In genomic region chr2:128698140-128698692, GRCm38 (mm10) we compare ENCODE assay signal across 8 mouse cellular contexts. TPM values are rescaled to one million over a fixed set of nuclear protein-coding genes. Genes with fewer than 3 reads are reported as not detected.
DNase-seq lines count a peak whose midpoint lies in the region; ATAC-seq and TF ChIP-seq lines count a peak whose summit lies in the region.

No protein-coding gene starts in this region.

- peak; percentile 94 for ATAC-seq in embryonic facial prominence, embryonic 14.5 days (ENCODE audit: low read depth)
- peak; percentile 89 for ATAC-seq in limb, embryonic 13.5 days (ENCODE audit: low FRiP score, low read depth)
- ATAC-seq in midbrain, embryonic 14.5 days (ENCODE audit: low FRiP score, low TSS enrichment): peak; percentile 79

- peak; percentile 57 for DNase-seq in A20 (ENCODE audit: low read depth, low spot score)
- peak; percentile 95 for DNase-seq in embryonic facial prominence, embryonic 14.5 days (ENCODE audit: low spot score)
- peak; percentile 93 for DNase-seq in heart, embryonic 10.5 days (ENCODE audit: low spot score)
- DNase-seq in kidney, adult 9 months: peak; percentile 93
- DNase-seq in midbrain, embryonic 14.5 days: peak; percentile 88
- DNase-seq in spleen, adult 18-20 months: peak; percentile 43 to 54

- TF ChIP-seq CTCF in bone marrow, adult 2 months (IDR thresholded peaks at IDR 0.05; ENCODE audit: control insufficient read depth, insufficient read depth, low read length): peak; percentile 55; the same call in 1 of the 2 replicates

- 2% methylated on average over 14 of the region's 14 CpGs for WGBS in bone marrow, adult 2 months
- WGBS in embryonic facial prominence, embryonic 14.5 days: 0% methylated on average over 14 of the region's 14 CpGs
- 0% methylated on average over 14 of the region's 14 CpGs for WGBS in heart, embryonic 10.5 days
- under 1% methylated on average over 14 of the region's 14 CpGs for WGBS in limb, embryonic 13.5 days
- WGBS in midbrain, embryonic 14.5 days: under 1% methylated on average over 14 of the region's 14 CpGs

- no peak overlapping the region for H3K4me3 ChIP-seq in bone marrow, adult 2 months (replicated peaks; ENCODE audit: control insufficient read depth, low read depth, low read length)
- peak overlapping the region; percentile 56 for H3K4me3 ChIP-seq in embryonic facial prominence, embryonic 14.5 days (ENCODE audit: low read depth, low read length)
- H3K4me3 ChIP-seq in heart, embryonic 10.5 days: peak overlapping the region; percentile 86
- H3K4me3 ChIP-seq in limb, embryonic 13.5 days: peak overlapping the region; percentile 79
- H3K4me3 ChIP-seq in midbrain, embryonic 14.5 days (replicated peaks; ENCODE audit: low read depth, low read length): peak overlapping the region; percentile 44

- no peak overlapping the region for H3K27ac ChIP-seq in bone marrow, adult 2 months (ENCODE audit: control insufficient read depth, insufficient read depth, low read depth, low read length, poor library complexity)
- H3K27ac ChIP-seq in embryonic facial prominence, embryonic 14.5 days (replicated peaks; ENCODE audit: low read depth, low read length): peak overlapping the region; percentile 80
- peak overlapping the region; percentile 91 for H3K27ac ChIP-seq in heart, embryonic 10.5 days
- H3K27ac ChIP-seq in limb, embryonic 13.5 days: peak overlapping the region; percentile 97
- no peak overlapping the region for H3K27ac ChIP-seq in midbrain, embryonic 14.5 days (replicated peaks; ENCODE audit: low read depth, low read length)

- no peaks in the 10 kb centered on the region for H3K9me3 ChIP-seq in embryonic facial prominence, embryonic 14.5 days (ENCODE audit: control insufficient read depth, low read length)
- no peaks in the 10 kb centered on the region for H3K9me3 ChIP-seq in heart, embryonic 10.5 days
- H3K9me3 ChIP-seq in limb, embryonic 13.5 days: no peaks in the 10 kb centered on the region
- H3K9me3 ChIP-seq in midbrain, embryonic 14.5 days (ENCODE audit: control insufficient read depth, low read length): no peaks in the 10 kb centered on the region

- H3K27me3 ChIP-seq in embryonic facial prominence, embryonic 14.5 days (replicated peaks; ENCODE audit: control insufficient read depth, insufficient read depth, low read length): no peaks in the 10 kb centered on the region
- H3K27me3 ChIP-seq in heart, embryonic 10.5 days (ENCODE audit: insufficient read depth, poor library complexity, severe bottlenecking): no peaks in the 10 kb centered on the region
- H3K27me3 ChIP-seq in limb, embryonic 13.5 days: no peaks in the 10 kb centered on the region
- peaks cover 19% of the 10 kb centered on the region; the same call in 1 of the 2 replicates for H3K27me3 ChIP-seq in midbrain, embryonic 14.5 days (ENCODE audit: control insufficient read depth, insufficient read depth, low read length)

- TF ChIP-seq POLR2A in bone marrow, adult 2 months (IDR thresholded peaks at IDR 0.05; ENCODE audit: borderline replicate concordance, control insufficient read depth, low read depth, low read length): no peak

- peak overlapping the region; percentile 54 for H3K4me2 ChIP-seq in embryonic facial prominence, embryonic 14.5 days (ENCODE audit: low read depth, low read length)
- peak overlapping the region; percentile 64 for H3K4me2 ChIP-seq in limb, embryonic 13.5 days (replicated peaks)
- H3K4me2 ChIP-seq in midbrain, embryonic 14.5 days (ENCODE audit: low read length): peak overlapping the region; percentile 83

- H3K36me3 ChIP-seq in embryonic facial prominence, embryonic 14.5 days (ENCODE audit: control insufficient read depth, insufficient read depth, low read length): no peaks in the 10 kb centered on the region
- no peaks in the 10 kb centered on the region for H3K36me3 ChIP-seq in heart, embryonic 10.5 days
- peaks cover 10% of the 10 kb centered on the region; the same call in 1 of the 2 replicates for H3K36me3 ChIP-seq in limb, embryonic 13.5 days
- no peaks in the 10 kb centered on the region for H3K36me3 ChIP-seq in midbrain, embryonic 14.5 days (ENCODE audit: control insufficient read depth, insufficient read depth, low read length)

- no peaks in the 10 kb centered on the region for H3K4me1 ChIP-seq in bone marrow, adult 2 months (ENCODE audit: control insufficient read depth, insufficient read depth, low read length)
- H3K4me1 ChIP-seq in embryonic facial prominence, embryonic 14.5 days (ENCODE audit: control insufficient read depth, insufficient read depth, low read length): 0 out of 2 replicates have a peak, but pooled peaks cover 6% of the 10 kb centered on the region
- H3K4me1 ChIP-seq in heart, embryonic 10.5 days: peaks cover 12% of the 10 kb centered on the region
- peaks cover 15% of the 10 kb centered on the region for H3K4me1 ChIP-seq in limb, embryonic 13.5 days
- H3K4me1 ChIP-seq in midbrain, embryonic 14.5 days (ENCODE audit: control insufficient read depth, insufficient read depth, low read length): peaks cover 8% of the 10 kb centered on the region

- peak overlapping the region; percentile 75 for H3K9ac ChIP-seq in embryonic facial prominence, embryonic 14.5 days (ENCODE audit: low read depth, low read length)
- H3K9ac ChIP-seq in limb, embryonic 13.5 days: peak overlapping the region; percentile 80
- peak overlapping the region; percentile 2; the same call in 1 of the 2 replicates for H3K9ac ChIP-seq in midbrain, embryonic 14.5 days (replicated peaks; ENCODE audit: low read length)

RNA-seq across cellular contexts. Expression of gene Mertk, which starts 0.5 kb away (rescaled TPM):
- 2.8 and 4.9 TPM in 2 replicates for polyA plus RNA-seq in bone marrow, adult 2 months (2011; ENCODE audit: insufficient read depth, insufficient read length, low replicate concordance, missing spikeins)
- 9.6 and 9.8 TPM in 2 replicates for polyA plus RNA-seq in embryonic facial prominence, embryonic 14.5 days (2014; fragmentation: Nextera tagmentation; extraction: Ambion mirVana)
- 3.5 and 5.0 TPM in 2 replicates for polyA plus RNA-seq in heart, embryonic 10.5 days (2016; fragmentation: Nextera tagmentation; extraction: Ambion mirVana)
- polyA plus RNA-seq in limb, embryonic 13.5 days (2015; fragmentation: Nextera tagmentation; extraction: Ambion mirVana): 13.1 and 15.6 TPM in 2 replicates
- 0.54 and 1.4 TPM in 2 replicates for polyA plus RNA-seq in midbrain, embryonic 14.5 days (2014; fragmentation: Nextera tagmentation; extraction: Ambion mirVana)

RNA-seq across cellular contexts. Expression of gene Anapc1, which starts 11.0 kb away (rescaled TPM):
- polyA plus RNA-seq in bone marrow, adult 2 months (2011; ENCODE audit: insufficient read depth, insufficient read length, low replicate concordance, missing spikeins): 20.3 and 26.7 TPM in 2 replicates
- polyA plus RNA-seq in embryonic facial prominence, embryonic 14.5 days (2014; fragmentation: Nextera tagmentation; extraction: Ambion mirVana): 57.4 and 60.0 TPM in 2 replicates
- 66.6 and 68.7 TPM in 2 replicates for polyA plus RNA-seq in heart, embryonic 10.5 days (2016; fragmentation: Nextera tagmentation; extraction: Ambion mirVana)
- polyA plus RNA-seq in limb, embryonic 13.5 days (2015; fragmentation: Nextera tagmentation; extraction: Ambion mirVana): 60.8 and 73.0 TPM in 2 replicates
- 51.8 and 61.5 TPM in 2 replicates for polyA plus RNA-seq in midbrain, embryonic 14.5 days (2014; fragmentation: Nextera tagmentation; extraction: Ambion mirVana)

Comparison
In these comparisons a context has a peak if more than half of its experiments do, and no peak if none do; other contexts are left out.
1. H3K27ac ChIP-seq: peak in embryonic facial prominence, embryonic 14.5 days (single experiment), heart, embryonic 10.5 days (single experiment) and limb, embryonic 13.5 days (single experiment); none in bone marrow, adult 2 months (single experiment) and midbrain, embryonic 14.5 days (single experiment).
2. H3K9ac ChIP-seq: peak in every context shown above with its lines; median percentile 80 in limb, embryonic 13.5 days; 75 in embryonic facial prominence, embryonic 14.5 days; 2 in midbrain, embryonic 14.5 days.
3. Peak in every context shown above with its lines, with median percentiles within 50 percentile points of each other: DNase-seq, ATAC-seq and H3K4me2 ChIP-seq.